Mouse (Mus musculus) MEL (cell line): ENCODE data around the gene BC030870. TPM values are rescaled to one million over a fixed set of nuclear protein-coding genes. Genes with fewer than 3 reads are reported as not detected.

ENCODE experiments used
- DNase-seq: peaks from one replicate; pipeline ENCODE4 v3.0.0; 2011; ENCODE audit warnings: low read depth, low spot score
- H3K27ac ChIP-seq: 2 replicates; pipeline ENCODE4 v1.5.1; 2012; ENCODE audit warnings: low read depth, mild to moderate bottlenecking, control low read depth, low read length, moderate library complexity; ENCODE audit not compliant: control insufficient read depth
- H3K27me3 ChIP-seq, 2 experiments: fragments of 150-350 bp in 1 of 2; sonication (generic) in 1 of 2; 2 replicates each; pipeline ENCODE4 v1.6.1; 2012; ENCODE audit warnings: low read length in 2 of 2, mild to moderate bottlenecking in 2 of 2, improper control_type of control experiment in 1 of 2, moderate library complexity in 1 of 2; ENCODE audit not compliant: insufficient read depth in 2 of 2, control insufficient read depth in 1 of 2
- H3K36me3 ChIP-seq, 2 experiments: 2 replicates each; pipeline ENCODE4 v1.6.1; 2012 to 2014; ENCODE audit warnings: low read length in 2 of 2, improper control_type of control experiment in 1 of 2, inconsistent platforms in 1 of 2, mild to moderate bottlenecking in 1 of 2; ENCODE audit not compliant: insufficient read depth in 2 of 2, control insufficient read depth in 1 of 2
- H3K4me1 ChIP-seq, 2 experiments: fragments of 150-350 bp in 1 of 2; sonication (generic) in 1 of 2; 2 replicates each; pipeline ENCODE4 v1.6.1; 2012; ENCODE audit warnings: low read length in 2 of 2, improper control_type of control experiment in 1 of 2, mild to moderate bottlenecking in 1 of 2; ENCODE audit not compliant: insufficient read depth in 2 of 2, control insufficient read depth in 1 of 2
- H3K4me3 ChIP-seq, 2 experiments: fragments of 150-350 bp in 1 of 2; sonication (generic) in 1 of 2; 2 replicates each; pipeline ENCODE4 v1.5.1; 2012; ENCODE audit warnings: low read depth in 2 of 2, low read length in 2 of 2, mild to moderate bottlenecking in 2 of 2, moderate library complexity in 2 of 2, control low read depth in 1 of 2, improper control_type of control experiment in 1 of 2; ENCODE audit not compliant: control insufficient read depth in 1 of 2, insufficient read depth in 1 of 2
- H3K79me2 ChIP-seq: 2 replicates; pipeline ENCODE4 v1.6.1; 2012; ENCODE audit warnings: mild to moderate bottlenecking, low read length, moderate library complexity; ENCODE audit not compliant: control insufficient read depth, poor library complexity, insufficient read depth
- H3K9ac ChIP-seq: 2 replicates; pipeline ENCODE4 v1.6.1; 2012; ENCODE audit warnings: low read depth, mild to moderate bottlenecking, control low read depth, low read length, moderate library complexity; ENCODE audit not compliant: control insufficient read depth, poor library complexity, severe bottlenecking
- H3K9me3 ChIP-seq: fragments of 150-350 bp; sonication (generic); replicated peaks from 2 replicates; pipeline ENCODE4 v1.6.1; 2012; ENCODE audit warnings: mild to moderate bottlenecking, low read length, improper control_type of control experiment, moderate library complexity; ENCODE audit not compliant: insufficient read depth
- CHD1 ChIP-seq: IDR thresholded peaks from 2 replicates; pipeline ENCODE4 v1.6.1; 2012; ENCODE audit warnings: low read depth, mild to moderate bottlenecking, inconsistent platforms, low read length, improper control_type of control experiment
- CHD2 ChIP-seq: IDR thresholded peaks from 2 replicates; pipeline ENCODE4 v1.6.1; 2011; ENCODE audit warnings: low read length, improper control_type of control experiment
- CTCF ChIP-seq, 3 experiments: IDR thresholded peaks in 2 of 3; conservative IDR thresholded peaks in 1 of 3; 2 replicates each; pipeline ENCODE4 v1.5.1; 2011 to 2012; ENCODE audit warnings: low read length in 3 of 3, low read depth in 2 of 3, mild to moderate bottlenecking in 2 of 3, improper control_type of control experiment in 1 of 3, inconsistent platforms in 1 of 3, mixed read lengths in 1 of 3, moderate library complexity in 1 of 3; ENCODE audit not compliant: control insufficient read depth in 1 of 3, insufficient read depth in 1 of 3, poor library complexity in 1 of 3, severe bottlenecking in 1 of 3
- E2F4 ChIP-seq: IDR thresholded peaks from 2 replicates; pipeline ENCODE4 v1.6.1; 2011; ENCODE audit warnings: low read depth, low read length, improper control_type of control experiment, borderline replicate concordance
- ELF1 ChIP-seq: IDR thresholded peaks from 2 replicates; pipeline ENCODE4 v1.6.1; 2014; ENCODE audit warnings: low read depth, mild to moderate bottlenecking, inconsistent platforms, low read length, improper control_type of control experiment, moderate library complexity
- GABPA ChIP-seq: IDR thresholded peaks from 2 replicates; pipeline ENCODE4 v1.6.1; 2012; ENCODE audit warnings: low read depth, mild to moderate bottlenecking, inconsistent platforms, low read length, improper control_type of control experiment, moderate library complexity
- HCFC1 ChIP-seq: IDR thresholded peaks from 2 replicates; pipeline ENCODE4 v1.6.1; 2012; ENCODE audit warnings: low read depth, mild to moderate bottlenecking, inconsistent platforms, low read length, improper control_type of control experiment, moderate library complexity
- MAX ChIP-seq: IDR thresholded peaks from 2 replicates; pipeline ENCODE4 v1.6.1; 2011; ENCODE audit warnings: low read length, improper control_type of control experiment
- MYB ChIP-seq: IDR thresholded peaks from 2 replicates; pipeline ENCODE4 v1.6.1; 2011; ENCODE audit warnings: mild to moderate bottlenecking, low read depth, low read length, improper control_type of control experiment
- MYC ChIP-seq: IDR thresholded peaks from 2 replicates; pipeline ENCODE4 v1.6.1; 2011; ENCODE audit warnings: low read depth, mild to moderate bottlenecking, low read length, improper control_type of control experiment, moderate library complexity
- NELFE ChIP-seq: IDR thresholded peaks from 2 replicates; pipeline ENCODE4 v1.6.1; 2011; ENCODE audit warnings: low read depth, low read length, improper control_type of control experiment
- NRF1 ChIP-seq: IDR thresholded peaks from 2 replicates; pipeline ENCODE4 v1.6.1; 2014; ENCODE audit warnings: low read depth, mild to moderate bottlenecking, inconsistent platforms, low read length, improper control_type of control experiment, moderate library complexity; ENCODE audit not compliant: poor library complexity, insufficient read depth, severe bottlenecking
- POLR2A ChIP-seq, 2 experiments: IDR thresholded peaks; 2 replicates each; pipeline ENCODE4 v1.6.1; 2011 to 2012; ENCODE audit warnings: low read length in 2 of 2, mild to moderate bottlenecking in 2 of 2, control low read depth in 1 of 2, improper control_type of control experiment in 1 of 2, low read depth in 1 of 2, moderate library complexity in 1 of 2; ENCODE audit not compliant: control insufficient read depth in 1 of 2, insufficient read depth in 1 of 2, poor library complexity in 1 of 2
- POLR2AphosphoS2 ChIP-seq: IDR thresholded peaks from 2 replicates; pipeline ENCODE4 v1.6.1; 2011; ENCODE audit warnings: low read length, improper control_type of control experiment
- RAD21 ChIP-seq: IDR thresholded peaks from 2 replicates; pipeline ENCODE4 v1.6.1; 2011; ENCODE audit warnings: mild to moderate bottlenecking, low read depth, low read length, improper control_type of control experiment
- RCOR1 ChIP-seq: IDR thresholded peaks from 2 replicates; pipeline ENCODE4 v1.6.1; 2012; ENCODE audit warnings: low read depth, mild to moderate bottlenecking, inconsistent platforms, low read length, improper control_type of control experiment
- SIN3A ChIP-seq: IDR thresholded peaks from 2 replicates; pipeline ENCODE4 v1.6.1; 2012; ENCODE audit warnings: low read length, improper control_type of control experiment, inconsistent platforms
- SMC3 ChIP-seq: IDR thresholded peaks from 2 replicates; pipeline ENCODE4 v1.6.1; 2011; ENCODE audit warnings: low read depth, low read length, improper control_type of control experiment
- TCF12 ChIP-seq: IDR thresholded peaks from 2 replicates; pipeline ENCODE4 v1.6.1; 2014; ENCODE audit warnings: low read depth, mild to moderate bottlenecking, inconsistent platforms, low read length, improper control_type of control experiment, moderate library complexity
- UBTF ChIP-seq: IDR thresholded peaks from 2 replicates; pipeline ENCODE4 v1.6.1; 2012; ENCODE audit warnings: low read depth, mild to moderate bottlenecking, inconsistent platforms, low read length, improper control_type of control experiment, moderate library complexity, borderline replicate concordance; ENCODE audit not compliant: insufficient read depth
- USF1 ChIP-seq: IDR thresholded peaks from 2 replicates; pipeline ENCODE4 v1.6.1; 2014; ENCODE audit warnings: low read depth, mild to moderate bottlenecking, inconsistent platforms, low read length, improper control_type of control experiment, moderate library complexity
- ZKSCAN1 ChIP-seq: IDR thresholded peaks from 2 replicates; pipeline ENCODE4 v1.6.1; 2012; ENCODE audit warnings: low read depth, mild to moderate bottlenecking, inconsistent platforms, low read length, improper control_type of control experiment, moderate library complexity
- ZNF384 ChIP-seq: IDR thresholded peaks from 2 replicates; pipeline ENCODE4 v1.6.1; 2012; ENCODE audit warnings: low read depth, mild to moderate bottlenecking, inconsistent platforms, low read length, improper control_type of control experiment
- polyA plus RNA-seq, 2 experiments: library from polyadenylated mRNA; stranded (reverse) in 1 of 2; unstranded in 1 of 2; fragments of >175 nt in 1 of 2; fragments of >200 nt in 1 of 2; gene quantifications; 2 replicates each; pipeline versions ENCODE4 v1.2.1 to v1.2.4; 2012; ENCODE audit warnings: low replicate concordance in 2 of 2, low read depth in 1 of 2; ENCODE audit not compliant: insufficient read length in 2 of 2, insufficient read depth in 1 of 2, missing spikeins in 1 of 2
- total RNA-seq: library from RNA; depleted of rRNA; stranded (reverse); fragments of 300-350 nt; gene quantifications from 2 replicates; pipeline ENCODE4 v1.2.3, GENCODE M21; 2012

The BC030870 gene
- total and polyA plus RNA-seq, 3 experiments = not detected

DNA sequence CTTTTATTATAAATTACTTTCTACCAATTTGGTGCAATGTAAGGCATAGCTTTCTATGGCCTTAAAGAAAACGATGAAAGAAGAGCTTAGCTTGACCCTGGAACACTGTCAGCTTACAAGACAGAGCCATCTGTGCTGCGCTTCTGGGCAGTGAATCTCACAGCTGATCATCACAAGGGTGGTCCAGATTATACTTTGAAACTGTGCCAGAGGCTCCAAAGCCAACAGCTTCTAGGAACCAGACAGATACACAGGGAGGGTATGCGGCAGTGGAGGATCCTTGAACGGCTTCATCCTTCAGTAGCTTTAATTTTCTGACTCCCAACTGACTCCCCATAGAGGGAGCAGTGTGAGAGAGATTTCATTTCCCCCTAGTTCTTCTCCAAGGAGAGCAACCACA lies 28.5 kb upstream of the BC030870 start:
- Histone ChIP-seq H3K9ac (no peak overlapping the region), H3K27ac (no peak overlapping the region)
- no peak for TF ChIP-seq GABPA
- TF ChIP-seq HCFC1 = no peak
- TF ChIP-seq ZNF384 = no peak
- TF ChIP-seq ELF1 = no peak
- no peak for TF ChIP-seq CHD2
- TF ChIP-seq SMC3 = no peak
- no peak for TF ChIP-seq UBTF
- TF ChIP-seq POLR2A (IDR thresholded peaks at IDR 0.05; ENCODE audit: control insufficient read depth in 1 of 2, insufficient read depth in 1 of 2, low read depth in 1 of 2, low read length in 2 of 2, poor library complexity in 1 of 2) = no peak
- no peak for TF ChIP-seq TCF12
- TF ChIP-seq CTCF (IDR thresholded peaks at IDR 0.05 in 2 of 3, conservative IDR thresholded peaks at IDR 0.05 in 1 of 3; ENCODE audit: control insufficient read depth in 1 of 3, insufficient read depth in 1 of 3, low read depth in 2 of 3, low read length in 3 of 3, poor library complexity in 1 of 3, severe bottlenecking in 1 of 3) = no peak

DNA sequence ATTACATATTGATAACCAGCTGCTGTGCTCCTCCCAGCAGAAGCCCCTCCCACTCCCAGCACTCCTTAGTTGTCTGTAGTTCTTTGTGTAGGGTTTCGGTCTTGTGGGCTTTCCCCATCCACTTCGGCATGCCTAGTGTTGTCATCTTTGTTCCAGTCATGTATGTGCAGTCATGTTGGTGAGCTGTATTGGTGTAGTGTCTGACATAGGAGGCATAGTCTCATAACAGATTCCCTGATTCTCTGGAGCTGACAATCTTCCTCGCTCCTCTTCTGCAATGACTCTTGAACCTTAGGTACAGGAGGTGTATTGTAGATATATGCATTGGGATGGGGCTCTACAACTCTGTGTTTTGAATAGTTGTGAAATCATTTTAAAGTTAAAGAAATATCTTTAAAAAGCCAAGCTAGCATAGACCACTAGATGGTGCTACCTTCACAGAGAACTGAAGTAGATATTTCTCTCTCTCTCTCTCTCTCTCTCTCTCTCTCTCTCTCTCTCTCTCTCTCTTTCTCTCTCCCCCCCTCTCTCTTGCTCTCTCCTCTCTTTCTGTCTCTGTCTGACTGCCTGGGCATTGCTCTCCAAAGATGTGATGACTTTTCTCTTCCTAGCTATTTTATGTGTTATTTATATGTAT lies 9.6 kb upstream of the BC030870 start:
- Histone ChIP-seq H3K4me1 (no peaks in the 10 kb centered on the region), H3K27me3 (no peaks in the 10 kb centered on the region), H3K36me3 (no peaks in the 10 kb centered on the region), H3K27ac (no peak overlapping the region), H3K79me2 (no peaks in the 10 kb centered on the region), H3K4me3 (no peak overlapping the region), H3K9ac (no peak overlapping the region), H3K9me3 (no peaks in the 10 kb centered on the region)
- TF ChIP-seq RCOR1 (no peak), NELFE (no peak), CTCF (IDR thresholded peaks at IDR 0.05 in 2 of 3, conservative IDR thresholded peaks at IDR 0.05 in 1 of 3; ENCODE audit: control insufficient read depth in 1 of 3, insufficient read depth in 1 of 3, low read depth in 2 of 3, low read length in 3 of 3, poor library complexity in 1 of 3, severe bottlenecking in 1 of 3) (peak in 1 of 3 experiments; percentile 20; a peak in 1 of 6 replicates), RAD21 (peak; percentile 36), MYB (no peak)
- no peak for DNase-seq

More for the DNA sequence above, 28.5 kb upstream of the BC030870 start:
- Histone ChIP-seq H3K4me1 (no peaks in the 10 kb centered on the region), H3K36me3 (no peaks in the 10 kb centered on the region), H3K4me3 (no peak overlapping the region), H3K79me2 (no peaks in the 10 kb centered on the region), H3K27me3 (no peaks in the 10 kb centered on the region), H3K9me3 (no peaks in the 10 kb centered on the region)
- no peak for DNase-seq

DNA sequence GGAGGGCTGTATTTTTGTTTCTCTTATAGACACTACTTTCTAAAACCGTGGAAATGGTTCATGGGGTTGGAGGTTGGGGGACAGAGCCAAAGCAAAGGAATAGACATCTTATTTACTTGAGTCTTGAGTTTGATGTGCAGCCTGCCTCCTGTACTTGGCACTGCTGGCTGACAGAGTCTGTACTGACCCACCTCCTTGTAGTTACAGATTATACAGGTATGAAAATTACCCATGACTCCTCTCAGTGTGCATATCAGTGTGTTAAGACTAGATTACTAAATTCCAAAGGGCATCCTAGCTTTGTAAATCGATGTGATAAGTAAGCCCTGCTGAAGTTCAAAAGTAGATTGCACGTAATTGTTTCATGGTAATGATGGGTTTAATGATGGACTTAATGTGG lies 2.9 kb downstream of the BC030870 start:
- Histone ChIP-seq H3K4me1 (no peaks in the 10 kb centered on the region), H3K27me3 (no peaks in the 10 kb centered on the region), H3K9me3 (no peaks in the 10 kb centered on the region), H3K4me3 (no peak overlapping the region), H3K9ac (no peak overlapping the region), H3K36me3 (no peaks in the 10 kb centered on the region), H3K79me2 (no peaks in the 10 kb centered on the region), H3K27ac (no peak overlapping the region)
- no peak for TF ChIP-seq MYC
- no peak for TF ChIP-seq UBTF
- TF ChIP-seq CHD1 = no peak
- no peak for TF ChIP-seq CTCF (IDR thresholded peaks at IDR 0.05 in 2 of 3, conservative IDR thresholded peaks at IDR 0.05 in 1 of 3; ENCODE audit: control insufficient read depth in 1 of 3, insufficient read depth in 1 of 3, low read depth in 2 of 3, low read length in 3 of 3, poor library complexity in 1 of 3, severe bottlenecking in 1 of 3)
- no peak for TF ChIP-seq ZNF384
- no peak for TF ChIP-seq ZKSCAN1
- TF ChIP-seq E2F4 = no peak
- no peak for TF ChIP-seq TCF12
- TF ChIP-seq SMC3 = no peak
- TF ChIP-seq MAX = no peak
- TF ChIP-seq SIN3A = no peak
- no peak for TF ChIP-seq NRF1
- TF ChIP-seq GABPA = no peak
- TF ChIP-seq USF1 = no peak
- TF ChIP-seq ELF1 = no peak
- TF ChIP-seq RAD21 = no peak
- no peak for TF ChIP-seq POLR2AphosphoS2
- no peak for DNase-seq
